Mouse (Mus musculus) neural tube, embryonic 13.5 days (tissue): ENCODE results near the gene Lbx1. TPM values are rescaled to one million over a fixed set of nuclear protein-coding genes. Genes with fewer than 3 reads are reported as not detected.

Experiments used
- ATAC-seq: fragments of 200-750 bp; cut with Nextera tagmentation; 2 replicates; pipeline ENCODE4 v1.8.0; 2017; ENCODE audit warnings: low read depth, mild to moderate bottlenecking, moderate TSS enrichment, moderate library complexity
- H3K27ac ChIP-seq: fragments of 300-500 bp; sonication (generic); replicated peaks from 2 replicates; pipeline ENCODE4 v1.5.1; 2015; ENCODE audit warnings: moderate library complexity, mild to moderate bottlenecking, inconsistent platforms
- H3K27me3 ChIP-seq: fragments of 300-500 bp; sonication (generic); 2 replicates; pipeline ENCODE4 v1.6.1; 2015; ENCODE audit warnings: mild to moderate bottlenecking, inconsistent platforms
- H3K36me3 ChIP-seq: fragments of 300-500 bp; sonication (generic); 2 replicates; pipeline ENCODE4 v1.6.1; 2015; ENCODE audit warnings: mild to moderate bottlenecking, inconsistent platforms
- H3K4me1 ChIP-seq: fragments of 300-500 bp; sonication (generic); replicated peaks from 2 replicates; pipeline ENCODE4 v1.6.1; 2015; ENCODE audit warnings: inconsistent platforms
- H3K4me2 ChIP-seq: fragments of 300-500 bp; sonication (generic); 2 replicates; pipeline ENCODE4 v1.6.1; 2015; ENCODE audit warnings: inconsistent platforms, mild to moderate bottlenecking, moderate library complexity
- H3K4me3 ChIP-seq: fragments of 300-500 bp; sonication (generic); 2 replicates; pipeline ENCODE4 v1.5.1; 2015; ENCODE audit warnings: mild to moderate bottlenecking, inconsistent platforms
- H3K9ac ChIP-seq: fragments of 300-500 bp; sonication (generic); 2 replicates; pipeline ENCODE4 v1.6.1; 2015; ENCODE audit warnings: moderate library complexity, mild to moderate bottlenecking, inconsistent platforms
- H3K9me3 ChIP-seq: fragments of 300-500 bp; sonication (generic); 2 replicates; pipeline ENCODE4 v1.6.1; 2016; ENCODE audit warnings: inconsistent platforms
- WGBS: fragments of 180-500 bp; shearing (Covaris S2); methylation state at CpG from one replicate; pipeline ENCODE4 v1.1.7; 2015; 5-methylcytosine and 5-hydroxymethylcytosine counted together
- polyA plus RNA-seq: library from polyadenylated mRNA; unstranded; fragments of >200 nt; fragmentation: Nextera tagmentation; extraction: Ambion mirVana; gene quantifications from 2 replicates; pipeline ENCODE4 v1.2.1, GENCODE M21; 2015

Gene Lbx1
- polyA plus RNA-seq, 1 experiment from 2014 or later: 16.9 TPM

- 0 out of 2 replicates have a peak, but pooled peaks cover 3% of the 10 kb centered on the region for H3K36me3 ChIP-seq
- ATAC-seq: no peak
- no peaks in the 10 kb centered on the region for H3K9me3 ChIP-seq
- H3K27me3 ChIP-seq: peaks cover 97% of the 10 kb centered on the region
- peak overlapping the region; percentile 45 for H3K4me2 ChIP-seq
- peaks cover 62% of the 10 kb centered on the region for H3K4me1 ChIP-seq
- peak overlapping the region; percentile 10 for H3K4me3 ChIP-seq
- 2% methylated on average over 23 of the region's 23 CpGs for WGBS
- peak overlapping the region; percentile 49 for H3K9ac ChIP-seq
- no peak overlapping the region; the same call in 1 of the 2 replicates for H3K27ac ChIP-seq
Measured at GRCm38 (mm10) chr19:45242348-45243263, 7.0 kb upstream of the Lbx1 start.

- Histone ChIP-seq H3K9me3 (no peaks in the 10 kb centered on the region), H3K27me3 (peaks cover 98% of the 10 kb centered on the region), H3K4me2 (peak overlapping the region; percentile 45), H3K4me1 (peaks cover 63% of the 10 kb centered on the region), H3K36me3 (no peaks in the 10 kb centered on the region), H3K9ac (peak overlapping the region; percentile 49; the same call in 1 of the 2 replicates), H3K4me3 (peak overlapping the region; percentile 10; the same call in 1 of the 2 replicates), H3K27ac (no peak overlapping the region)
- 6% methylated on average over 4 of the region's 4 CpGs for WGBS
- no peak for ATAC-seq
Measured at GRCm38 (mm10) chr19:45242017-45242347, 6.4 kb upstream of the Lbx1 start.

GRCm38 (mm10) chr19:45240026-45240425 is 4.4 kb upstream of the Lbx1 start:
- Histone ChIP-seq H3K27ac (no peak overlapping the region), H3K9ac (no peak overlapping the region), H3K9me3 (no peaks in the 10 kb centered on the region), H3K4me2 (no peak overlapping the region), H3K4me1 (peaks cover 64% of the 10 kb centered on the region), H3K4me3 (no peak overlapping the region), H3K36me3 (no peaks in the 10 kb centered on the region), H3K27me3 (peaks cover 96% of the 10 kb centered on the region)
- 4% methylated on average over 2 of the region's 2 CpGs for WGBS
- ATAC-seq: no peak

GRCm38 (mm10) chr19:45239191-45239590 is 3.6 kb upstream of the Lbx1 start:
- Histone ChIP-seq H3K27me3 (peaks cover 96% of the 10 kb centered on the region), H3K4me2 (peak overlapping the region; percentile 75), H3K4me1 (peaks cover 66% of the 10 kb centered on the region), H3K9me3 (no peaks in the 10 kb centered on the region), H3K4me3 (no peak overlapping the region; the same call in 1 of the 2 replicates), H3K36me3 (no peaks in the 10 kb centered on the region), H3K9ac (no peak overlapping the region), H3K27ac (no peak overlapping the region)
- WGBS: 3% methylated on average over 1 of the region's 1 CpGs
- ATAC-seq: no peak

- Histone ChIP-seq H3K36me3 (peaks cover 2% of the 10 kb centered on the region; the same call in 1 of the 2 replicates), H3K4me2 (peak overlapping the region; percentile 75), H3K27me3 (peaks cover 83% of the 10 kb centered on the region), H3K27ac (peak overlapping the region; percentile 99), H3K4me1 (peaks cover 54% of the 10 kb centered on the region), H3K9ac (peak overlapping the region; percentile 96), H3K9me3 (no peaks in the 10 kb centered on the region), H3K4me3 (peak overlapping the region; percentile 68)
- 4% methylated on average over 3 of the region's 3 CpGs for WGBS
- ATAC-seq: no peak
Measured at GRCm38 (mm10) chr19:45237665-45238209, 2.1 kb upstream of the Lbx1 start.

- Histone ChIP-seq H3K4me3 (peak overlapping the region; percentile 68), H3K4me2 (peak overlapping the region; percentile 75), H3K4me1 (peaks cover 49% of the 10 kb centered on the region), H3K27ac (peak overlapping the region; percentile 99), H3K27me3 (peaks cover 78% of the 10 kb centered on the region), H3K9me3 (no peaks in the 10 kb centered on the region), H3K9ac (peak overlapping the region; percentile 96), H3K36me3 (peaks cover 2% of the 10 kb centered on the region; the same call in 1 of the 2 replicates)
- WGBS: 0% methylated on average over 8 of the region's 8 CpGs
- no peak for ATAC-seq
Measured at GRCm38 (mm10) chr19:45237099-45237498, 1.5 kb upstream of the Lbx1 start.

- 1% methylated on average over 39 of the region's 39 CpGs for WGBS
- Histone ChIP-seq H3K4me3 (peak overlapping the region; percentile 68), H3K9me3 (no peaks in the 10 kb centered on the region), H3K27ac (peak overlapping the region; percentile 99), H3K4me2 (peak overlapping the region; percentile 75), H3K27me3 (peaks cover 77% of the 10 kb centered on the region), H3K36me3 (peaks cover 2% of the 10 kb centered on the region; the same call in 1 of the 2 replicates), H3K9ac (peak overlapping the region; percentile 96), H3K4me1 (peaks cover 49% of the 10 kb centered on the region)
- peak; percentile 79 for ATAC-seq
Measured at GRCm38 (mm10) chr19:45236363-45236942, 841 bp upstream of the Lbx1 start.

GRCm38 (mm10) chr19:45235331-45235741 is 276 bp downstream of the Lbx1 start:
- under 1% methylated on average over 38 of the region's 53 CpGs for WGBS
- Histone ChIP-seq H3K36me3 (peaks cover 2% of the 10 kb centered on the region; the same call in 1 of the 2 replicates), H3K27me3 (peaks cover 68% of the 10 kb centered on the region), H3K9ac (peak overlapping the region; percentile 96), H3K4me2 (peak overlapping the region; percentile 75), H3K4me3 (peak overlapping the region; percentile 68), H3K27ac (peak overlapping the region; percentile 99), H3K4me1 (peaks cover 47% of the 10 kb centered on the region), H3K9me3 (no peaks in the 10 kb centered on the region)
- ATAC-seq: no peak

GRCm38 (mm10) chr19:45234771-45235231 is 811 bp downstream of the Lbx1 start:
- H3K4me3 ChIP-seq: peak overlapping the region; percentile 68
- peak overlapping the region; percentile 96 for H3K9ac ChIP-seq
- peaks cover 49% of the 10 kb centered on the region for H3K4me1 ChIP-seq
- H3K36me3 ChIP-seq: peaks cover 2% of the 10 kb centered on the region; the same call in 1 of the 2 replicates
- H3K27ac ChIP-seq: peak overlapping the region; percentile 99
- ATAC-seq: no peak
- peak overlapping the region; percentile 75 for H3K4me2 ChIP-seq
- H3K9me3 ChIP-seq: no peaks in the 10 kb centered on the region
- WGBS: under 1% methylated on average over 42 of the region's 42 CpGs
- peaks cover 69% of the 10 kb centered on the region for H3K27me3 ChIP-seq

GRCm38 (mm10) chr19:45234191-45234770 is 1.3 kb downstream of the Lbx1 start:
- Histone ChIP-seq H3K9ac (peak overlapping the region; percentile 96), H3K4me3 (peak overlapping the region; percentile 68), H3K9me3 (no peaks in the 10 kb centered on the region), H3K36me3 (peaks cover 2% of the 10 kb centered on the region; the same call in 1 of the 2 replicates), H3K4me2 (peak overlapping the region; percentile 75), H3K27me3 (peaks cover 70% of the 10 kb centered on the region), H3K4me1 (peaks cover 51% of the 10 kb centered on the region), H3K27ac (peak overlapping the region; percentile 99)
- WGBS: 2% methylated on average over 22 of the region's 22 CpGs
- ATAC-seq: no peak

- Histone ChIP-seq H3K36me3 (peaks cover 2% of the 10 kb centered on the region; the same call in 1 of the 2 replicates), H3K27me3 (peaks cover 68% of the 10 kb centered on the region), H3K9ac (peak overlapping the region; percentile 96), H3K4me1 (peaks cover 51% of the 10 kb centered on the region), H3K9me3 (no peaks in the 10 kb centered on the region), H3K27ac (peak overlapping the region; percentile 99), H3K4me2 (peak overlapping the region; percentile 75), H3K4me3 (peak overlapping the region; percentile 68)
- under 1% methylated on average over 56 of the region's 60 CpGs for WGBS
- no peak for ATAC-seq
Measured at GRCm38 (mm10) chr19:45233496-45234127, 2.0 kb downstream of the Lbx1 start.
